Mouse (Mus musculus) bone marrow, adult 2 months (tissue): ENCODE measurements around the gene Stx18. TPM values are rescaled to one million over a fixed set of nuclear protein-coding genes. Genes with fewer than 3 reads are reported as not detected.

Source experiments
- H3K27ac ChIP-seq: fragments of 200-500 bp; 2 replicates; pipeline ENCODE4 v1.5.1; 2012; ENCODE audit warnings: low read depth, mild to moderate bottlenecking, control low read depth, inconsistent platforms, low read length; ENCODE audit not compliant: control insufficient read depth, poor library complexity, insufficient read depth
- H3K4me1 ChIP-seq: fragments of 200-500 bp; 2 replicates; pipeline ENCODE4 v1.6.1; 2011; ENCODE audit warnings: low read length; ENCODE audit not compliant: control insufficient read depth, insufficient read depth
- H3K4me3 ChIP-seq: fragments of 200-500 bp; replicated peaks from 2 replicates; pipeline ENCODE3; 2011; ENCODE audit warnings: mild to moderate bottlenecking, low read depth, low read length, control low read depth; ENCODE audit not compliant: control insufficient read depth
- CTCF ChIP-seq: fragments of 200-500 bp; IDR thresholded peaks from 2 replicates; pipeline ENCODE4 v1.5.1; 2011; ENCODE audit warnings: low read length, control low read depth; ENCODE audit not compliant: control insufficient read depth, insufficient read depth
- POLR2A ChIP-seq: fragments of 200-500 bp; IDR thresholded peaks from 2 replicates; pipeline ENCODE4 v1.6.1; 2011; ENCODE audit warnings: low read depth, mild to moderate bottlenecking, control low read depth, low read length, borderline replicate concordance; ENCODE audit not compliant: control insufficient read depth
- WGBS: fragments of 180-500 bp; shearing (Covaris S2); methylation state at CpG from one replicate; pipeline ENCODE4 v1.1.7; 2018; 5-methylcytosine and 5-hydroxymethylcytosine counted together
- polyA plus RNA-seq: library from polyadenylated mRNA; stranded (reverse); fragments of >200 nt; gene quantifications from 2 replicates; pipeline ENCODE4 v1.2.4, GENCODE M21; 2011; ENCODE audit warnings: low replicate concordance; ENCODE audit not compliant: missing spikeins, insufficient read depth, insufficient read length

Gene Stx18
- polyA plus RNA-seq: 7.1 and 11.9 TPM in 2 replicates

GRCm38 (mm10) chr5:38038710-38039592 is at the start of gene Stx18:
TSS of gene Stx18 (plus strand) at chr5:38038742.
- Histone ChIP-seq H3K4me3 (peak within 1 kb of the TSS; percentile 72), H3K4me1 (no peaks in the 10 kb centered on the region; the same call in 1 of the 2 replicates), H3K27ac (no peak within 1 kb of the TSS; the same call in 1 of the 2 replicates)
- TF ChIP-seq POLR2A (peak; percentile 45; the same call in 1 of the 2 replicates), CTCF (0 out of 2 replicates have a peak, but pooled peaks have one; percentile 11)
- WGBS: under 1% methylated on average over 57 of the region's 57 CpGs

DNA sequence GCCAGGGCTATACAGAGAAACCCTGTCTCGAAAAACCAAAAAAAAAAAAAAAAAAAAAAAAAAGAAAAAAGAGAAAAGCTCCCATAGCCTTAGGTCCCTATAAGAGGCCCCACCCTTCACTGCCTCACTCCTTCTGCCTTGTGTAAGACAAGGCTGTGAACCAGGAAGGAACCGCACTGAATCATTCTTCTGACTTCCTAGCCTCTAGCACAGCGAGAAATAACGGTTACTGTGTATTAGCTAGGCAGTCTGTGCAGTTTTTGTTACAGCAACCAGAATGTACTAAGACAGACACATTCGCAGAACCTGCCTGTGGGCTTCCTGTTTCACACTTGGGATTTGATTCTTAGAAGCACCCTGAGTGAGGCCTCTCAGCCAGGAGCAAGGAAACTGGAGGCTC is 46.2 kb upstream of the Stx18 start:
- Histone ChIP-seq H3K27ac (no peak overlapping the region), H3K4me3 (no peak overlapping the region), H3K4me1 (no peaks in the 10 kb centered on the region)
- 50% methylated on average over 5 of the region's 5 CpGs for WGBS
- no peak for TF ChIP-seq CTCF
- no peak for TF ChIP-seq POLR2A

DNA sequence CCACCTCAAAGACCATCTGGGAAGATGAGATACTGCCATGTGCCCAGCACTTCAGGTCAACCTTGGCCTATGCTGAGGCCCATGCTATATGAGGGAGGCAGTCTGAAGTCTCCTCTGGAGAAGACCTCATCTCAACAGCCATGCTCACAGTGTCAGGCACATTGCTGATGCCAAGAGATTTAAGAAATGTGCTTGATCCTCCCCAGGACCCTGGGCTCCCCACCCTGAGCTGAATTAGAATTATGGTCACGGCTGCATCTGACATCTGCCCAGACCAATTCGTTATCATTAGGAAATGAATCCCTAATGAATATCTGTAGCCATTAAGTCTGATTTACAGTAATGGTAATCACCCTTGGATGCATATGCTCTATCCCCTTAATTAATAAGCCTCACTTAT is 39.7 kb upstream of the Stx18 start:
- H3K4me1 ChIP-seq: no peaks in the 10 kb centered on the region
- no peak overlapping the region for H3K4me3 ChIP-seq
- 81% methylated on average over 2 of the region's 2 CpGs for WGBS
- H3K27ac ChIP-seq: no peak overlapping the region
- TF ChIP-seq POLR2A (no peak), CTCF (no peak)

DNA sequence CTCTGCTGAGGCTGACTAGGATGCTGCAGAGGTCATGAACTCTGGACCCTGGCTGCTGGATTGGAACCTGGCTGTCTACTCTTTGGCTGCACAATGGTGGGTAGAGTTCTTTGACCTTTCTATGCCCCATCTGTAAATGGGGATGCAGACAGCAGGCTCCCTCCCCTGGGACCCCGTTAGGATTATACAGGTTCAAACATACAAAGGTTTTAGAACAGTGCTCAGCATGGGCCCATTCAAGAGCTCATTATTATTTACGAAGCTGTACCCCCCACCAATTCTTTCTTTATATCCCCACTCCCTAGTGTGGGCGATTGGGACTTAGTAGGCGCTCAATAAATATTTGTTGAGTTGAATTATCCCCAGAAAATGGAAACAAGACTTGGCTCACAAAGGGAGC is 36.0 kb upstream of the Stx18 start:
- Histone ChIP-seq H3K4me3 (no peak overlapping the region), H3K4me1 (no peaks in the 10 kb centered on the region), H3K27ac (no peak overlapping the region)
- 66% methylated on average over 4 of the region's 4 CpGs for WGBS
- TF ChIP-seq POLR2A (no peak), CTCF (no peak)

DNA sequence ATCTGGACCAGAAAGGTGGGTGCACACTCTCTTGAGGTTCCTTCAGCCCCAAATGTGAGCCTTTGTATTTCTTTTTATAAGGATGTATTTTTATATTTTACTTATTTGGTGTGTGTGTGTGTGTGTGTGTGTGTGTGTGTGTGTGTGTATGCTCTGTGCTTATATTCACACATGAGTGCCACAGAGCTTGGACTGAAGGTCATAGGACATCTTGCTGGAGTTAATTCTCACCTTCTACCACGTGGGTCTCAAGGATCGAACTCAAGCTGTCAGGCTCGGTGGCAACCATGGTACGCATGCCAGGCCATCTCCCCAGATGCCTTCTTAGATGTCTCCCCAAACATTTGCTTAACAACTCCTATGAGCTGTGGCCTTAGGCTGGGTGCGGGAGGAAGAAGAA is 33.8 kb upstream of the Stx18 start:
- Histone ChIP-seq H3K27ac (no peak overlapping the region), H3K4me1 (no peaks in the 10 kb centered on the region), H3K4me3 (no peak overlapping the region)
- no peak for TF ChIP-seq POLR2A
- TF ChIP-seq CTCF: no peak
- WGBS: 78% methylated on average over 5 of the region's 5 CpGs

DNA sequence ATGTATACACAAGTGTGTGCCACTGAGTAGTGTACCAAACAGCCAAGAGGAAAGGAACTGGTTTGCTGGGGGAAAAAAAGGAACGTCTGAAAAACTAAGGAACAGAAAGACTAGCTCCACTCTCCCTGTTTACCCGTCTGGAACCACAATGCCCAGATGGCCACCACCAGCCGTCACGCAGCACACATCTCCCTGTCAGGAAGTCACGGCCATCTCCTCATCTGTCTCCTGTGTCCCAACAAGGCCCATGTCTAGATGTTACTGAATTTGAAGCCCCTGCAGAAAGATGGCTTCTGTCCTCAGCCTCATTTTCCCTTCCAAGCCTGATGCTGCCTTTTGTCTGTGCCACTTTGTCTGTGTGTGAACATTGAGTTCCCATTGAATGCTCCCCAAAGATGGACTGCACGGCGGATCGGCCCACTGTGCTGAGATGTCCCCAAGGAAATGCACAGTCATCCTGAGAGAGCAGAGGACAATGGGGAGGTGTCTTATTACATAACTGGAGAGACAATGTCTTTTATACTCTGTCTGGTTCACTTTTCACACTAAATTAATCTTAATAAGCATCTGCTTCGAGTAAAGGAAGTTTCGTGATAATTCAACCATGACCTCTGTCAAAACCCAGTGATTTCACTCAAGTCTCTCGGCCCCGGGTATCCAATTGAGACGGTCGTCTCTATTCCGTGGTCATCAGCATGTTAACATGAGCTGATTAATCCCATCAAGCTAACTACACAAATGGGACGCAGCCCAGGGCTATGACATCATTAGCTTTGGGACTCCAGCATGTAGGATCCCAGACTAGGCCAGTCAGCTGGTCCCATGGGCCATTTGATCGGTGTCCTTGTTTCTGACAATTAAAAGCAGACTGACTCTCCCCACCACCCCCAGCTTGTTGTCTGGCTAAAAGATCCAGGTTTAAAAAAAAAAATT is 31.9 kb upstream of the Stx18 start:
- no peak overlapping the region for H3K27ac ChIP-seq
- no peaks in the 10 kb centered on the region for H3K4me1 ChIP-seq
- H3K4me3 ChIP-seq: no peak overlapping the region
- WGBS: 77% methylated on average over 17 of the region's 17 CpGs
- no peak for TF ChIP-seq POLR2A
- TF ChIP-seq CTCF: no peak

- Histone ChIP-seq H3K4me3 (no peak overlapping the region), H3K27ac (no peak overlapping the region), H3K4me1 (no peaks in the 10 kb centered on the region)
- WGBS: 71% methylated on average over 4 of the region's 4 CpGs
- no peak for TF ChIP-seq CTCF
- TF ChIP-seq POLR2A: no peak
These were observed 29.5 kb upstream of the Stx18 start for GRCm38 (mm10) chr5:38009071-38009470.

- TF ChIP-seq POLR2A: no peak
- TF ChIP-seq CTCF: no peak
- Histone ChIP-seq H3K4me1 (no peaks in the 10 kb centered on the region), H3K27ac (no peak overlapping the region), H3K4me3 (no peak overlapping the region)
- 72% methylated on average over 3 of the region's 3 CpGs for WGBS
These were observed 23.6 kb upstream of the Stx18 start for GRCm38 (mm10) chr5:38014916-38015315.
